Mouse (Mus musculus): Measurements from ENCODE around the gene Ascl4.

Ascl4 gene

DNA sequence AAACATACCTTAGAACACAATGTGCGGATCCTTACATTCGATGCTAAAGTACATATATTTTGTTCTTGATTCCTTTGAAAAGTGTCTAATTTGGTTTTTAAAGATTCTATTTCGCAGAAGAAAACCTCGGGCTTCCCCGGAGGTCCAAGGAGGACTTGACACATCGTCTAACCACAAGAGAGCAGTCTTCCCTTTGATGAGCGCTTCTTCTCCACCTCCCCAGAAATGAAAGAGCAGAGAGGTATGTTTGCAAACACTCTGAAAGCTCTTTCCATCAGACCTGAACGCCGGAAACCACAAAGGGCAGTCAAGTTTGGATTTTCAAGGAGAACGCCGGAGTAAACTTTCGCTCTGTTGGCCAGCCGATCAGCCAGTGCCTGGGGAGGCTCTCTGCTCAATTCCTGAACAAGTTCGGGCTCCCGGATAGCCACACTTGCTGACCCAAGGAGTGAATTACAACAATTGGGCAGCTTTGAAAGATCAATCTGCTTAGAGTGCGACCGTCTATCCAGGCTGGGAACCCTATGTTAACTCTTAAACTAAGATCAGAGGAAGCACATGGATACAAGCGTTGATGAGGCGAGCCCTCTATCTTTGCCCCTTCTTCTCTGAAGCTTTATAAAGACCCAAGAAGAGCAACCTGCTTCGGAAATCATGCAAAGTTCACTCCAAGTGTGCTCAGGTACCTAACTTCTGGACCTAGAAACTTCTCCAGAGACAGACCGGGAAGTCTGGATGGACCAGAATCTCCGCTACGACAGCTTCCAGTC is at the start of gene Ascl4:
Ascl4 (plus strand) TSS at position 6 of the 770 bp plus-strand sequence.
- peak in 1 of 2 experiments; percentile 5 for DNase-seq (ENCODE audit: low spot score in 2 of 2)

DNA sequence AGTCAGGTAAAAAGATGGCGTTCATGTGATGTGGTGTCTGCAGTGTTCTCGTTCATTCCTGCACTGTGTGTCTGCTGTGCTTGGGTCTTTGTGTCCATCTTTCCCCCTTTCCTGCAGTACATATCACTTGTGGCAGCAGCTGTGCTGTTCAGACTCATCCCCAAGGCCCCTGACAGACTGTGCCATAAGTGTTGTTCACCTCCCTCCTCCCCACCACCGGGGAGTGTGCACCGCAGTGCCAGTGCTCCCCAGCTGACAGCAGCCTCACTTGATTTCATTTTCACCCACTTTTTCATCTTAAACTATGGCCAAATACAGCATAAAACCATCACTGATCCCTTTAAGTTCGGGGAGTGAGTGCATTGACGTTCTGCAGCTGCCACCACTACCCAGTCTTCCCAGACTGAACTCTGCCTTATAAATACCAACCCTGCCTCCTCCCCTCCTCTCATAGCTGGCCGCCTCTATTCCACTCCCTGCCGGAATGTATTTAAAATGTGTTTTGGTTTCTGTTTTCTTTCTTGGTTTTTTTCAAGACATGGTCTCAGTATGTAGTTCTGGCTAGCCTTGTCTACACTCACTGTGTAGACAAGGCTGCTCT is 47.5 kb upstream of the Ascl4 start:
- no peak for DNase-seq (ENCODE audit: low spot score in 2 of 2)

DNA sequence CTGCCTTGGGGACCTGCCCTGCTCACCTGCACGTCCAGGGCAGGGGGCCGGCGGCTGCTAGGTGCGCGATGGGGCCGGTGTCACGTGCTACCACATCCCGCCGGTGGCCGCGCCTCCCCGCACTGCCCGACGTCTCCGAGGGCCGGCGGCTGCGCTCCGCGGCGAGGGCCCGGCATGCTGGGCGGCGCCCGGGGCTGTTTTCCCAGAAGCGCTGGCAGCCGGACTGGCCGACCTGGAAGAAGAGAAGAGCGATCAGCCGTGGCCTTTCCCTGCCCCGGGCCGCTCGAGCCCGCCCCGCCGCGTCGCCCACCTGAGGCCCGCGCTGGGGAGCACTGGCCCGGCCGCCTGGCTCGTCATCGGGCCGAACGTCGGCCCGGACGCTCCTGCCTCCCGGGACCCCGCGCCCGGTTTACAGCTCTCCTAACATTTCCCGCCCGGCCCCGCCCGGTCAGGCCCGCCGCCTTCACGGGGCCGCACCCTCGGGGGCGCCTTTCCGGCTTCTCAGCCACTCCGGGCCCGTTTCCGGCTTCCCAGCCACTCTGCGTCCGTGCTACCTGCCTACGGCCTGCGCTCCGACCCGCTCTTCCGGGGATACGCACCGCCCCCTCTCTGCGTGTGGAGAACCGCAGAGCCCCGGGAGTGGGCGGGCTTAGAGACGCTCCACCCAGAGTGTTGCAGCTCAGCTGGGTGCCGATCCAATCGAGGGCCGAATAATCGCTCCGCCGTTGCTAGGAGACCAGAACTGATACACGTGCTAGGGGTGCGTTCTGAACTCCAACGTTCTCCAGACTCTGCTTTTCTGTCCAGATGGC is 10.8 kb upstream of the Ascl4 start, which contains the start of gene Prdm4:
Prdm4 (minus strand) TSS at position 645 of the 812 bp plus-strand sequence.
- peak; percentile 92 to 95 for DNase-seq (ENCODE audit: low spot score in 2 of 2)

DNA sequence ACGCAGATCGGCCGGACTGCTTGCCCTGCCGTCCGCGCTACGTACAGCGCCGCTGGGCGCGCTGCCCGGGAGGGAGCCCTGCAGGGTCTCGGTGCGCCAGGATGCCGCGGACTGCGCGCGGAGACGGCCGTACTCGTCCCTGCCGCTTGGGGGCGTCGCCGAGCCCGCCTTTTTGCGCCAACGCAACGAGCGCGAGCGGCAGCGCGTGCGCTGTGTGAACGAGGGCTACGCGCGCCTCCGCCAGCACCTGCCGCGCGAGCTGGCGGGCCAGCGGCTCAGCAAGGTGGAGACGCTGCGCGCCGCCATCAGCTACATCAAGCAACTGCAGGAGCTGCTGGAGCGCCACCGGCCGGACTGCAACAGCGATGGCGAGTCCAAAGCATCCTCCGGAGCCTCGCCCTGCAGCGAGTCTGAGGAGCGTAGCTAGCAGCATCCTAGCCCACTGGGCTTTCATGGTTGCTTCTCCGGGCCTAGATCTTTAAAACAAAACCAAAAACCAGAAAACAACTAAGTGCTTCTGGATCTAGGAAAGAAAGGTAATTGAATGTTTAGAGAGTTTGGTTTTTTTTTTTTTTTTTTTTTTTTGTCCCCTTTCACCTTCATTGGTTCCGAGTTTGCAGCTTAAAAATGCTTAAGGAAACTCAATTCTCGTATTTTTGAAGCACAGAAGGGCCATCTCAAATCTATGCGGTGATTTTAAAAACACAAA is 1.2 kb downstream of the Ascl4 start:
- peak; percentile 57 to 62 for DNase-seq (ENCODE audit: low spot score in 2 of 2)

DNA sequence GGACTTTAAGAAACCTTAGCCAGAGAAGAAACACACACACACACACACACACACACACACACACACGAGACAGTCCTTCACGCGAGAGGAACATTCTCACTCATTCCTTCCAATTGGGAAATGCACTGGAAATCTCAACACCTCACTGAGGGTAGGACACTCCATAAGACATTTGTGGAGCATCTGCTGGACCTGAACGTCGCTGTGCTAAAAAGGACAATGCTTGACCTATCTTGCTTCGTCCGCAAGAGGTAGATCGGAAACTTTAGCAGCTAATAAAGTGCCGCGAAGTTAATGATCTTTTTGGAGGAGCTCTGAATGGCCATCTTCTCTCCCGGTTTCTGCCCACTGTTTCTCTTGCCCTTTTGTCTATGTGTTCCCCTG is 1.7 kb downstream of the Ascl4 start:
- no peak for DNase-seq (ENCODE audit: low spot score in 2 of 2)

DNA sequence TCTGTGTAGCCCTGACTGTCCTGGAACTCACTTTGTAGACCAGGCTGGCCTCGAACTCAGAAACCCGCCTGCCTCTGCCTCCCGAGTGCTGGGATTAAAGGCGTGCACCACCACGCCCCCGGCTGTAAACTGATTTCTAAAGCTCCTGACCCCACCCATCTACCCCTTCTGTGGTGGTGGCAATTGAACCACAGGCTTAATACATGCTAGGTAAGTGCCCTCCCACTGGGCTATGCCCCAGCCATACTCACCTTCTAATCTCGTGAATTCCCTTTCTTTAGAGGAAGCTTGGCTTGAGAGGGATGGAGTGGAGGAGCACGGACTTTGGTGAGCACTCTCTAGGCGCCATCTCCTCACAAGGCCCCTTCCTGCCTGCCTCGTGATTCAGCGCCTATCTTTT is 2.5 kb downstream of the Ascl4 start:
- no peak for DNase-seq (ENCODE audit: low spot score in 2 of 2)

DNA sequence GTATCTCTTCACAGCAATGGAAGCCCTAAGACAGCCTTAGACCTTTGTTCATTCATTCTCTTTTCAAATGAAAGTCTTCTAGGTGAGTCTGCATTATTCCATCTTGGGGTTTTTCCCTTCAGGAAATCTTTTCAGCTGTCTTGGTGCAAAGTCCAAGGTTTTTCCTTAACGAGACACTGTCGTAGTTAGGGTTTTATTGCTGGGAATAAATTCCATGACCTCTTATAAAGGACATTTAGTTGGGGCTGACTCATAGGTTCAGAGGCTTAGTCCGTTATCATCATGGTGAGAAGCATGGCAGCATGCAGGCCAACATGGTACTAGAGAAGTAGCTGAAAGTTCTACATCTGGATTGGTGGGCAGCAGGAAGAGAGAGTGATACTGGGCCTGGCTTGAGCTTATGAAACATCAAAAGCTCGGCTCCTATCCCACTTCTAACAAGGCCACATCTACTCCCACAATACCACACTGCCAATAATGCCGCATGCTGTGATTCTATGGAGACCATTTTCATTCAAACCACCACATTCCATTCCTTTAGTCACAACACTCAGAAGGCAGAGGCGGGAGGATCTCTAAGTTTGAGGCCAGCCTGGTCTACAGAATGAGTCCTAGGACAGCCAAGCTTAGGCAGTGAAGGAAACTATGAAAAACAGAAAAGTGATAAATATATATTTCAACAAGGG is 8.9 kb downstream of the Ascl4 start:
- no peak for DNase-seq (ENCODE audit: low spot score in 2 of 2)

DNA sequence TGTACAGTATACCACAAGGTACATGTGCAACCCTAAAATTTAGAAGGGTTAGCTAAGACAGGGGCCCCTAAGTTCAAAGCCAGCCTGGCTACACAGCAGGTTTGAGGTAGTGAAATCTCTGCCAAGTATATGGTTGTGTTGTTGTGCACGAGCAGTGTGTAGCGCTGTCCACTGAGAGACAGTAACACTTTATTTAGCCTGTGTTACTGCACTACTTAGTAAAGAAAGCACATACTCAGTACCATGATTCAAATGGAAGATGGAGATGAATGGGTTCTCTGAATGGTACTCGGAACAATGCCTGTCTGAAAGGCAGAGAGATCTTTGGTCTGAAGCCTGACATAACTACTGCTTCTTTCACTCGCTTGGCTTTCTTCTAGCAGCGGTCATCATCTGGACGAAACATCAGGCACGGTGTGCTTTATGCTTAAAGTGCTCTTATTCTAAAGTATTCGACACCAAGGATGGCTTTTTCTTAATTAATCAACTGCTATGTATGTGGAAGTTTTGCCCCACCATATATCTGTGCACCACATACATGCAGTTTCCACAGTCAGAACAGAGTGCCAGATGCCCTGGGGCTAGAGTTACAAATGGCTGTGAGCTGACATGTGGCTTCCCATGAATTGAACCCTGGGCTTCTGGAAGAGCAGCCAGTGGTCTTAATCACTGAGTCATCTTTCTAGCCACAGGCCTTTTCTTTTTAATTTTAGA is 21.2 kb downstream of the Ascl4 start:
- no peak for DNase-seq (ENCODE audit: low spot score in 2 of 2)

DNA sequence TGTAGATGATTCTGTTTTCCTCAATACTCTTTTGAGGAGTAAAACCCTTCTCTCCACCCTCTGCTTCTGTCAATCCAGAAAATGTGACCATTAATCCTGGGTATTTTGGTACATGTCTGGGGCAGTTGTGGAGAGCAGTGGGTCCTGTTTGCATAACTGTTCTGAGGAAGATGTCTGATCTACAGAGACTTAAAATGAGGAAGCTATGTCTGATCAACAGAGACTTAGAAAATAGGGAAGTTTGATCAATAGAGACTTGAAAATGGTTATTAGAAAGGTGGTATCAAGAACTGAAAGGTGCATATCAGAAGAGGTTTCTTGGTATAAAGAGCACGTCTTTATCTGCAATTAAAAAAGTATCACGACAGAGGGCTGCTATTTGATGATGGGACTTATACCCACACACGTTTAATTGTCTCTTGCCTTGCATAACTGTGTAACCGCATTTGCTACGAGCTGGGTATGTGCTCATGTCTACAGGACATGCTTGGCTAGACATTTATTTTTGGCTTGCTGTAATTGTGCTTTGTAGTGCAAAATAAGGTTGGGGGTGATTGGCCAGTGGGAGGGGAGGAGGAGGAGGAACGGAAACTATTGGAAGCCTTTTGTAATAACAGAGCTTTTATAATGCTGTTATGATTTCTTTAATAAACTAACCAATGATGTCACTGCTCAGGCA is 24.4 kb downstream of the Ascl4 start:
- no peak for DNase-seq (ENCODE audit: low spot score in 2 of 2)

DNA sequence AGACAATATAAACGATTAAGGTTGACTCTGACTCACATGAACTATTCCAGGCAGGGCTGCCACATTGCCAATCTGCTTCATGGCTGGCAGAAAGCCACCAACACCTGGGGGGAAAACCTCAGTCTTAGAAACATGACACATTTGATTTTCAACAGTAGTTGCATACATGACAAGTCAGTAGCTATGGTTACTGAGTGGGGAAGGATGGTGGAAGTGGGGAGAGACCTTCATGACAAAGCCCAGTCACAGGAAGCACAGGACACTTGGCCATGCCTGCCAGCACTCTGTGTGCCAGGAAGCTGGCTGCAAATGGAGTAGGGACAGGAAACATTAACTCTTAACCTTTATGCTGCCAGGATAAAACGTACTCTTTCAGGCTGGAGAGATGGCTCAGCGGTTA is 25.9 kb downstream of the Ascl4 start:
- no peak for DNase-seq (ENCODE audit: low spot score in 2 of 2)

DNA sequence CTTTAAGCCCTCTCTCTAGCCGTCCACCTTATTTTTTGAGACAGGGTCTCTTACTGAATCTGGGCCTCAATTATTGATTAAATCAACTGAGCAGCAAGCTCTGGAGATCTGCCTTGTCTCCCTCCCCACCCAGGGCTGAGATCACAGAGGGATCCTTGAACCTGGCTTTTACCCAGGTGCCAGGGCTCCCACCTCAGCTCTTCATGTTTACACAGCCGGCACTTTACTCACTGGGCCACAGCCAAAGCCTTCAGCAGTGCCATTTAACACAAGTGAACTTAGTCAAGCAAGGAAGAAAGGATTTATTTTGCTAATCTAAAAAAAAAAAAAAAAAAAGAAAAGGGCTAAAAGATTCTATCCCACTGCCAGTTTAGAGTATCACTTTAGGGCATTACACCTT is 26.9 kb downstream of the Ascl4 start:
- DNase-seq (ENCODE audit: low spot score in 2 of 2): no peak

DNA sequence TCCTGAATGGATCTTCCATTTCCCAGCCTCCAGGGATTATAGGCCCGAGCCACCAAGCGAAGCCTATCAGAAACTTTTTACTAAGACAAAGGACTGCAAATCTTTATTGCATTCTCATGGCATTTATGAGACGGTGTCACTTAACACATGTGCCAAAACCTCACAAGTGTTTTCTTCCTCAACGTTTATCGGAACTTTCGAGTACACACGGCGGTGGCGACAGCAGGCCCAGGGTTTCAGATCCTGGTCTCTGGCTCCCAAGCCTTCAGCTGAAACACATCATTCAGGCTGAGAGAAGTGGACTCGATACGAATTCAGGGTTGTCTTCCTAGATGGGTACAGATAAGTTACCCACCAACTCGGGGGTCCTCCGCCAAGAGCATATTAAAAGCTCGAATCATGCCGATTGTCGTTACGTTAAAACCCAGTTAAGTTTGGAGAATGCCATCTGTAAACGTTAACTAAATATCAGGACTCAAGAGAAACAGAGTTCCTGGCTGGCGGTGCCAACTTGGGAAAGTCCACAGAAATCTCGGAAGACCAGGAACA is 29.5 kb downstream of the Ascl4 start:
- no peak for DNase-seq (ENCODE audit: low spot score in 2 of 2)

DNA sequence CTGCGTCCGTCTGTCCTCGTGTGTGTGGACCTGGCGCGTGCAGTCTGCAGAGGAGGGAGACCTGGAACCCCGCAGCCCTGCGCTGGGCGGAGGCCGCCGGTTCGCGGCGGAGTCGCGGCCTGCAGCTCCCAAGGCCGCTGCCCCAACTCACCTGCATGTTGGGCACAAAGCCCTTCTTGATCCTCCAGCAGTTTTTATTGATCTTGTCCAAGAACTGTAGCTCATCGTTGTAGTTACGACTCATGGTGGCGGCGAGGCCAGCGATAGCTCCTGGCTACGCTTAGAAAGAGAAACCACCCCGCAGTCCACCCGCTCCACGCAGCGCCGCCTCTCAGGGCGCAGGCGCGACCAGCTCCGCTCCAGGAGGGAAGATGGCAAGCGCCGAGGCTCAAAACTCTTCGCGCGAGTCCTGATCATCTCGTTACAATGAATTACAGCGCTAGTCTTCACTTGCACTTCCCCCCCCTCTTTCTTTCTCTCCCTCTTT is 30.0 kb downstream of the Ascl4 start, which contains the start of gene Rtcb:
Rtcb (minus strand) TSS at position 360 of the 487 bp plus-strand sequence.
- DNase-seq (ENCODE audit: low spot score in 2 of 2): peak; percentile 91 to 97

DNA sequence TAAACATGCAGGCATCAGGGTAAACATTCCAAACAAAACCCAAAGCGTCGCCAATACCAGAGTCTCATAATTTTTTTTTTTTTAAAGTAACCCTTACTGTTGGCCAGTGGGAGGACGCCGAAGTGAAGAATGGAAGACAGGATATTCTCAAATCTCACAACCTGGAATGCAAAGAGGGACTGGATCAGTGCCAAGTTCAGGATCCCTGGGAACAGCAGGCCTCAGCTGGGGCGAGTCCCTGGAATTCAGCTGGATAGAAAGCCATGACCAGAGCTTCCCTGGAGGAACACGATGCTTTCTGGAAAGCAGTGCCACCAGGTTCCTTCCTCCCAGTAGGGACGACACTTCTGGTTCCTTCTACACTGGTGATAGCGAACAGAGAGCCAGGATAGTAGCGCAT is 35.4 kb downstream of the Ascl4 start:
- no peak for DNase-seq (ENCODE audit: low spot score in 2 of 2)

DNA sequence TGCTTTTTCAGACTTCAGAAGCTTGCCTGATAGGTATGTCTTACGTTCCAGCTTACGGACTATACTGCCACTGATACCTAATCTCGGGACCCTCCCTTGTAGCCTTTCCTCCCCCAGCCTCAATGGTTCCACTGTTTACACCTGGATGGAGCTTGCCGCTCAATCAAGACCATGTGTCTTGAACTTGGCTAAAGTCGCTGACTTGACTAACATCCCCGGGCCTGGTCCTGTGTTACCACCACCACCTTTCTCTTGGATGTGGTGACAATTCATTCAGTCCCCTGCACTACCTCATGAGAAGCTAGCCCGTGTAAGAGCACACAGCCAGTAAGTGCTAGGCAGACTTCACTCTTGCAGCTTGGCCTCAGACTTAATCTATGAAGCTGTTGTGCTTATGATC is 36.8 kb downstream of the Ascl4 start:
- DNase-seq (ENCODE audit: low spot score in 2 of 2): no peak

DNA sequence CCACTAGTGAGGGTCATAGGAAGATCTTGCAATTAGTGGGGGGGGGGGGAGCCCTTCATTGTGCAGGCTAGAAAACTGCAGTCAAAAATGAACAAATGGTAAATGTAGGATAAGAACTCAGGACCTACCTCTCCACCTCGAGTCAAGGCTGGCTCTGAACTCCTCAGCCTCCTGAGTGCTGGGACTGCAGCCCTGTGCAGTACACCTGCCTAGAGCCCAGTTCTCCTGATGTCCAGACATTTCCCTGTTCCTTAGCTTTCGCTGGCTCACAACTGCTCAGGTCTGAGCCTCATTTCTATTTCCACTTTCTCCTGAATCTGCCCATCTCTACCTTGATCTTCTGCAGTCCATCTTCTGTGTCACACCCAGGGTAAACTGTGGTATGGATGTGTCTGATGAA is 39.0 kb downstream of the Ascl4 start:
- no peak for DNase-seq (ENCODE audit: low spot score in 2 of 2)

DNA sequence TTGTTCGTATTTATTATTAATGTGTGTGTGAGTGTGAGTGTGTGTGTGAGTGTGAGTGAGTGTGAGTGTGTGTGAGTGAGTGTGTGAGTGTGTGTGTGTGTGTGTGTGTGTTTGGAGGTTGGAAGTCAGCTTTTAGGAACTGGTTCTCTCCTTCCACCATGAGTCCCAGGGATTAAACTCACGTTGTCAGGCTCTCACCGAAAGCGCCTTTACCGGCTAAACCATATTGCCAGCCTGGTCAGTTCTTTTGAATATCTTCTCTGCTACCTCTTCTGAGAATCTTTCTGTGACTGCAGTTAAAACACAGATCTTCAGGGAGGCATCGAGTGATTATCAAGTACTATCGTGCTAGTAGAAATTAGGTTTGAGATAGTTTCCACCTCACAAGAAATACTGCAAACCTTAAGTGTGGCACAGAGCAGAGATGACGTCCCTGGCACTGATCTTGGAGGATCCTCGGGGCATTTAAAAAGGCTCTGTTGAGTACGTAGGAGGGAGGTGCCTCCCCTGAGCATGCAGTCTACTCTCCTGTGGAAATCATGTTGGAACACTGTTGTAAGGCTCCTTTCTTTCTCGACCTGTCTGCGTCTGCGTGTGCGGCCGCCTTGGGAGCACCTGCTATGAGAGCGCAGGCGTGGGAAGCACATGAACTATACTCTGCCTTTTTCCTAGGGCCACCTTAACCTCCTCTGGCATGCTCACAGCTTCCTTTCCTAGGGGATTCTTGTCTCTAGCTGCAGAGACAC is 40.1 kb downstream of the Ascl4 start:
- DNase-seq (ENCODE audit: low spot score in 2 of 2): no peak

DNA sequence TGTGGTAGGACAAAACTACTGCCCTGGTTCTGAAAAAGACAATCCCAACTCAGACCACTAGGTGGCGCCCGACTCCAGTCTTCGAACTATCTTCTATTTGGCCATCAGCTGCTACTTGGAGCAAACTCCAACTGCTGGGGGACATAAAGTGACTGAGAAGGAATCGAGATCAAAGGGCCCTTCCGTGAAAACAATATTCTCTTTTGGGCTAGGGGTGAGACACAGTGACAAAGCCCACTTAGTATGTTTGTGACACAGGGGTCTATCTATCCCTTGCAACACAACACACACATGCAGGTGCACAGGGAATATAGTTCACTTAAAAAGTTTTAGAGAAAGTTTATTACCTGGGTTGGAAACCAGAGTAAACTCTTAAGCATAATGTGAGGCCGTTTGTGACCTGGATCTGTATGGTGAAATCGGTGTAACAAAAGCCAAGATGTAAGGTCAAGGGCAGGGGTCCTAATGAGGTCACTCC is 40.7 kb downstream of the Ascl4 start:
- DNase-seq (ENCODE audit: low spot score in 2 of 2): peak; percentile 67 to 91

DNA sequence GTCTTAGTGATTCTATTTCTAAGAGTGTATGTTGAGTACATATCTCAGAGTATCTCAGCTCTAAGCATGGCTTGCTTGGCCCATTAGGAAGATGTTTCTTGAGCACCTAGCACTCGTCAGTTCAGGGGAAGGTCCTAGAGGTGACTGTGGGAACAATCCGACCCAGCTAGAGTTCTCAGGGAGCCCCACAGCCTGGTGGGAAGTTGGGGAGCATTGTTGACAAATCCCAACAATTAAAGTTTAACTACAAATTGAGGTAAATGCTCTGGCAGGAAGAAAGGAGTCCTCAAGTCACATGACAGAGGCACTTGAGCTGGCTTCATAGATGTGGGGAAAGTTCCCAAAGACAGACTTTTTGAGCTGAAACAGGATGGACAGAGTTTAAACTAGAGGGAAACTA is 41.2 kb downstream of the Ascl4 start:
- no peak for DNase-seq (ENCODE audit: low spot score in 2 of 2)

Measured in frontal cortex, postnatal 14 days (tissue).